Mouse (Mus musculus): ENCODE measurements around the gene Gldn.

Gldn gene

DNA sequence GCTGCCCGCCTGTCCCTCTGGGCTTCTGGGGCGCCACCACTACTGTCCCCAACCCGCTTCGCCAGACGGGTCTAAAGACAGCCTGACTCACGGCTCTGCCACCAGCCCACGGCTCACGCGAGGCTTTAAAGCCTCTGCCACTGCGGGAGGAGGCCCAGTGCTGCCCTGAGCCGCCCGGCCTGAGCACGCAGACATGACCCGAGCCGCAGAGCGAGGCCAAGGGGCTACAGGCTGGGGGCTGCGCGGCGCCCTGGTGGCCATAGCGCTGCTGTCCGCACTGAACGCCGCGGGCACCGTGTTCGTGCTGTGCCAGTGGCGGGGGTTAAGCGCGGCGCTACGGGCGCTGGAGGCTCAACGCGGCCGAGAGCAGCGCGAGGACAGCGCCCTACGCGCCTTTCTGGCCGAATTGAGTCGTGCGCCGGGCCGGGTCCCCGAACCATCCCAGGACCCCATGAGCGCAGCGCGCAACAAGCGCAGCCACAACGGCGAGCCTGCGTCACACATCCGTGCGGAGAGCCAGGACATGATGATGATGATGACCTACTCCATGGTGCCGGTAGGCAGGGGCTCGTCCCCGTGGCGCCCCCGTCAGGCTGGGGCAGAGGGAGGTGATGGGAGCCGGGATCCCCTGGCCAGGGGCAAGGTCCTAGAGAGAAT is at the start of gene Gldn:
Gene Gldn (plus strand): TSS at position 156 of the 657 bp plus-strand sequence.
- in situ Hi-C loops (cut with MboI; ENCODE audit: low sequenced_read_pairs), result no loop called here

DNA sequence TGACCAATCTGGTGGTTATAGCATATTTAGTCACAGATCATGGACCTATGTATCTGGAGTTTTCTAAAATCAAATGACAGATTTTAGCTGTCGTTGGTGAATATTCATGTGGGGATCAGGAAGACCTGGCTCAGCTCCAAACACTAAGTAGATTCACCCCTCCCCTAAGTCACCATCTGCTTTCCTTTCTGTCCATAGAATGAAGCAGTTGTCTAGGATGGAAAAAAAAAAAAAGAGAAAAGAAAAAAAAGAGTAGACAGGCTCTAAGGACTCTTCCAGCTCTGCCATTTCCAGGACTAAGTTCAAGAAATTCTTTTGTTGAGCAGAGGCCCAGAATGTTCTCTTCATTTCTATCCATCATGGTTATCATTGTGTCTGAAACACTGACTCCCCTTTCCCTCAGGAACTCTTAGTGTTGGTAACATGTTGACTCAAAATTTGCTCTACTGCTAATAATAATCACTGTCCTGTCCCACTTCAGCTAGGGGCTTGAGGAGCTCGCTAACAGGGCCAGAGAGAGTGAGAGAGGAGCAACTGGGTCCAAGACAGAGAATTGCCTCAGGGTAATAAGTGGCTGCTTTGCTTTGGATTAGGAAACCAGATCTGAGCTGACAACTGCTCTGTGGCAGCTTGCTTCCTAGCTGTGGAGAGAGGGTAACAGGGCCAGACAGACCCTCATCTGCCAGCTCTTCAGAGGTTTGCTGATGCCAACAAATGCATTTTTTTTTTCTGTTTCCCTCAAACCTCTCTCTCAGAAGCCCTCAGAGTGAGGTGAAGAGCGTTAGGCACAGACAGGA is 41.2 kb upstream of the Gldn start:
- in situ Hi-C loops (cut with MboI; ENCODE audit: low sequenced_read_pairs), result no loop called here

DNA sequence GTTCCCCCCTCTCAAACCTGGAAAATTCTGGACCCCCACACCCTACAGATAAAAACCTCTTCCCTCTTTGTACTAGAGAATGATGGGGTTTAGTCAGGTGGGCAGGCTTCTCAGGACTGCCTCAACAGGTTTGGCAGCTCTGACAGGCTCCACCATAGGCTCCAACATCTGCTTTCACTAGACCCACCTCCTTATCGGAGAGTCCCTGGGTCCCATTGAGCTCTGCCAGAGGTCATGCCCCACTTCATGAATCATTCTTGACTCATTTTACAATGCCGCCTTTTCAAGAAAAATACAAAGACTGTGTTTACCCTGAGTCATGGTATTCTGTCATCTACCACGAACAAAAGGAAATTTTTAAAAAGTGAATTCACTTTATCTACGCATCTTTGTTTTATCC is 21.5 kb upstream of the Gldn start:
- in situ Hi-C loops (cut with MboI; ENCODE audit: low sequenced_read_pairs), result no loop called here

DNA sequence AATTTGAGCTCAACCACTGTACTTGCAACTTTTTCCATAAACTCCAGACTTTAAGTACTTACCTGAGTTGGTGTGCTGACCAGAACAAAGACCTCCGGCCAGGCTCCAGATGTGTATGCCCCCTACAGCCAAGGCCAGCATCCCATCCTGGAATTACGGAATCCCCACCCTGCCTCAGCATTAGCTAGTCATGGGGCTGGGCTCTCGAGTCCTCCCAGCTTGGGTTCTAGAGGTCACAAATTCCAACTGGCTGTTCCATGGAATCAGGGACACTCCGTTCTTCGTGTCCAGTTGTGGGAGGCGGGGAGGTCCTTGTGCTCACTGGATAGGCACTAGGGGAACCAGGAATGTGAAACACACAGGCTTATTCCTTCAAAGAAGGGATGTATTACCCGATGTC is 18.3 kb upstream of the Gldn start, which contains the start of gene Cyp19a1:
Gene Cyp19a1 (minus strand): TSS at position 101 of the 400 bp plus-strand sequence.
- in situ Hi-C loops (cut with MboI; ENCODE audit: low sequenced_read_pairs), result no loop called here

DNA sequence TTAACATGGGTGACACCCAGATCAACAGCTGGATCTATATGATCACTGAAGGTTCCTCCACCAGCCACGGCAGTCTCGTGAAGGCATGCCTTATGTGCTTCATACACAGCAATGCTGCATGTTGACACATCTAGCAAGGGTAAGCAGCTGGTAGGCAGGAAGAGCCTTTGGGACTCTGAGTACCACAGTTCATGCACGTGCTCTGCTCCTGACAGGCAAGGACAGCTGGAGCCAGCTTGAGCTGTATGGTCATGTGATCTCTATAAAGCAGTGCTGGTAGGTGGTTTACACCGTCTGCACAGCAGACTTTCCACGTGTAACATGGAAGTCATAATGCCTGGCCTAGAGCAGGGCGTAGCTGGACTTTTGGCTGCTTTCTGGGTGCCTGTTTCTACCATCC is 16.3 kb upstream of the Gldn start:
- in situ Hi-C loops (cut with MboI; ENCODE audit: low sequenced_read_pairs), result no loop called here

DNA sequence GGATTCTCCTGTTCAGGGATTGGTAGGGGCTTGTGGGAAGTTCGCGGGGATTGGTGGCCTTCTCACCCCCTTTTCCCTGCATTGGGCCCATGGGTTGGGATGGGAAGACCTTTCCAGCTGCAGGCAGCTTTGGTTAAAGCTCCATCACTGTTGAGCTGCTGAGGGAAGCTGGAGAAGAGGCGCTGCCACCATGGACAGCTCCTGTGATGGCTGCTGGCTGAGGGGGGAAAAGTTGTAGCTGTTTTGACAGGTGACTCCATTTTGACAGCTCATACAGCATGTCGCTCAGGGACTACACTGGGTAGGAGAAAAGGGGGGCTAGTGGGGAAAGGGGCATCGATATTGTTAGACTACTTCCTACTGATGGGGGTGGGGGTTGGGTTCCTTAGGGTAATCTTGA is 15.4 kb upstream of the Gldn start:
- in situ Hi-C loops (cut with MboI; ENCODE audit: low sequenced_read_pairs), result no loop called here

DNA sequence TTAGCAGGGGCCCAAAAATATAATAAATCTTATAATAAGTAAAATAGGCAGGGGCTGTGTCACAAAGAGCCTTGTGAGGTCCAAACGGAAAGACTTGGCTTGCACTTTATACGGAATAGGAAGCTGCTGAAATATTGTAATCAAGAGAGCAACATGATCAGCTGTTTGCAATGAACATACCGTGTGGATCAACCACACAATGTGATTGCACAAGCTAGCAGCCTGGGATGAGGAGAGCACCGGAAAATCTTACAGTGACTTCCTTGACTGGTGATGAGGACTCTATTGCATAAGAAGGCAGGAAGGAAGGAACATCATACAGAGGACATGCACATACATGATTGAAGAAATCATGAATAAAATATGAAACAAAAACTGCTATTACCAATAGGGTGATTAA is 11.0 kb upstream of the Gldn start:
- in situ Hi-C loops (cut with MboI; ENCODE audit: low sequenced_read_pairs), result no loop called here

DNA sequence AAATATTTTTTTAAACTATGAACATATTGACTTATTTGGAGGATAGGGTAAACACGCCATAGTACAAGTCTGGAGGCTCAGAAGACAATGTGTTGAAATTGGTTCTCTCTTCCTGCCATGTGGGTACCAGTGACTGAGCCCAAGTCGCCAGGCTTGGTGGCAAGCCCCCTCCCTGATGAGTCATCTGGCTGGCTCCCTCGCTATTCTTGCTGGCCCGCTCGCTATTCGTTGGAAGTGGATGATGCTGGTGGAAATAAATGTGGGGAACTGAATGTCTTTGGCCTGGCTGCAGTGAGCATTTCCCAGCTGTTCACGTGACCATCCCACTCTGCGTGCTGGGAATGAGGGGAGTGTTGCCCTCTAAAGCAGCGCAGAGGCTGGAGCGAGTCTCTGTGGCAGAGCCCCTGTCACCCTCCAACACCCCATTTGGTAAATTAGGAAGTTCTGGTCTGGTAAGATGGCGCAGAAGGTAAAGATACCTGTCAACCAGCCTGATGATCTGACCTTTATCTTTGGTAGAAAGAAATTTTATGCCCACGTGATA is 7.2 kb upstream of the Gldn start:
- in situ Hi-C loops (cut with MboI; ENCODE audit: low sequenced_read_pairs), result no loop called here

DNA sequence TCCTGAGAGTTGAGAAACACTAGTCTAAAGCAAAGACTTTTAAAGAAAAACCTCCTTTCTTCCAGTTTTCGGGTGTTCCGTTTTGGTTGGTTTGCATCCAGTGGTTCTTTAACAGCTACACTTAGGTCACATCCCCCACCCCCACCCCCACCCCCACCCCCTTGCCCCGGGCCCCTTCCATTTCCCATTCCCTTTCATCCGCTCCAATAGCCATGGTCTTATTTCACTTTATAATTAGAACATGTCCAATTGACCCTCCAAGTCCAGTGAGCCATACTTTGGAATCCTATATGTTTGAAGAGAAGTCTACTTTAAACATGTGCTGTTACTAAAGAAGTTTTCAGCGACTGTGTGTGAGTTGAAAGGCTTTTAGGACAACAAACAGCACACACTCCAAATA is 1.5 kb downstream of the Gldn start:
- in situ Hi-C loops (cut with MboI; ENCODE audit: low sequenced_read_pairs), result no loop called here

DNA sequence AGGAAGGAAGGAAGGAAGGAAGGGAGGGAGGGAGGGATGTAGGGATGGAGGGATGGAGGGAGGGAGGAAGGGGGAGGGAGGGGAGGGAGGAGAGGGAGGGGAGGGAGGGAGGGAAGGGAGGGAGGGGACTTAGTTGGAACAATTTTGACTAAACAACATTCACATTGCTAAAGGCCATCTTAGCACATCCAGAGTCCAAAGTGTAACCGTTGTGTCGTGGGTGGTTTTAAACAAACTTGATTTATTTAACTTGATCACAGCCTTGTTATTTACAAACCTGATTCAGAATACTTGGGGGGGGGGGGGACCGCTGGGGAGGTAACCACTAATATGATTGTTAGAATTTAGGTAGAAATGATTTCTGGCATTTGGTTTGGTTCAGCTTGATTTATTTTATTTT is 13.1 kb downstream of the Gldn start:
- in situ Hi-C loops (cut with MboI; ENCODE audit: low sequenced_read_pairs), result no loop called here

DNA sequence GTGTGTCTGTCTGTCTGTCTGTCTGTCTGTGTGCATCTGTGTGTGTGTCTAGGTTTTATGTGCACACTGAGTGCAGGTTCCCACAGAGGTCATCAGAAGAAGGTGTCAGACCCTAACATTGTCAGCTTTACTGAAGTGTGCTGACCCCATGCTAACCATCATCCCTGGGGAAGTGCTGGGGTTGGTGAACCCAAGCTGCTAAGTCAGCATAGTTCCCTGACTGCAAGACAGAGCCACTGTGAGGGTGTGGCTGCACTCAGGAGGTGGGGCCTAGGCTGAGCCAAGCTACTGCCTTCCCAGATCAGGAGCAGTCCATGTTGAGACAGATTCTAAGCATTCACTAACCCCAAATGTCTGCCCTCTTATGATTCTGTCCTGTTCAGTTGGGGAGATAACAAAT is 13.5 kb downstream of the Gldn start:
- in situ Hi-C loops (cut with MboI; ENCODE audit: low sequenced_read_pairs), result loop anchor here (25.0 kb wide), 1 partner anchor 312 kb away; the partner anchor contains the start of gene Elmod1

DNA sequence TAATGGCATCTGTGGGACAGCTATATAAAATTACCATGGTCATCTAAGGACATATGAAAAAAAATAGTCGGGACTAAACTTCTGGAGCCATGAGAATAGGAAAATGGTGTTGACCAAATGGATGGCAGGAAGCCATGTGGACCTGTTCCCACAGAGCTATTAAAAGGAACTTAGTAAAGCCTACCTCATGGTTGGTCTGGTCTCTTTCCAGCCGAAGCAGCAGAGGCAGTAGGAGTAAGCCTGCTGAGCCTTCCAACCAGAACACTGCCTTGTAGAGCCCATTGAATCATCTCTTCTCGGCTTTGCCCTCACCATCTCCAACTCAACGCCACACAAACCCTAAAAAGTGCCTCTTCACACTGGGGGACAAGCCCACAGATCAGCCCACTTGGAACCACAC is 15.0 kb downstream of the Gldn start:
- in situ Hi-C loops (cut with MboI; ENCODE audit: low sequenced_read_pairs), result loop anchor here (25.0 kb wide), 1 partner anchor 314 kb away; the partner anchor contains the start of gene Elmod1

DNA sequence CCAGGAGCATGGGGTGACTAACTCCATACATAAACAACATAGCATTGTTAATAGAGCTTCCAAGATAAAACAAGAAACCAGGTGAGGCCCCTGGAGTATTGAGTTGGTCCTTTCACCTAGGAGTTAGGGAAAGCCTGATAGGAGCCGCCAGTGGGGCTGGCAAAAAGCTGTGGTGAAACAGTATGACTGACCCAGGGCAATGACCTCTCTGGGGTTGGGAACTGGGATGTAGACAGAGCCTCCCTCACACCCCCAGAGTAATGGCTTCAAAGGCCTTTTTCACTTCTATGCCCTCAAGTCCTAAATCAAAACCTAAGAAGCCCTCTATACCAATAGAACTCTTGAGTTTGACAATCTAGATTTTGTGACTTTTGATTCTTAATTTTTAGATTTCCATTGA is 21.9 kb downstream of the Gldn start:
- in situ Hi-C loops (cut with MboI; ENCODE audit: low sequenced_read_pairs), result loop anchor here (25.0 kb wide), 1 partner anchor 321 kb away; the partner anchor contains the start of gene Elmod1

DNA sequence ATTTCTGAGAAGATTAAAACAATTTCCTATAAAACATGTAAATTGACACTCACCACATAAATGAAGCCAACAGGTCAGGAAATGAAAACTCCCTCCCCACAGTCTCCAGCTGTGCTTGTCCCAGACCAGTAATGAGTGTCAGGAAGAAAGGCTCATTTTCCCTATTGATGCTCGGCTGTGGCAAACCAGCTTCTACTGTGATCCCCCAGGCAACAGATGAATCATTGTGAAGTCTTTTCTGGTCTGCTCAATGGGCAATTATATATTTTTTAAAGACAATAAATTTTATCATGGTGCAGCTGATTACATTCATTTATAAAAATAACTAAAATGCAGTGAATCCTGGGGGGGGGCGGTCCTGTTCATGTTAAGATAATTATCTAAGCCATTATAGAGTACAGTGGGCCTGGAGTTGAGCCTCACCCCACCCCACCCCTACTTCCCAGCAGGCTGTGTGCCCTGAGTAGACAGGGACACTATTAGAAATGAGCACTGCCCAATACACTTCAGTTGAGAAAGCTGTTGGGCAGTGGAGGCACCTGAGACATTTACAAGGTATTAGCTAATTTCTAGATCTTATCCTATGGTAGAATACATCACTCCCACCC is 22.6 kb downstream of the Gldn start:
- in situ Hi-C loops (cut with MboI; ENCODE audit: low sequenced_read_pairs), result loop anchor here (25.0 kb wide), 1 partner anchor 322 kb away; the partner anchor contains the start of gene Elmod1

DNA sequence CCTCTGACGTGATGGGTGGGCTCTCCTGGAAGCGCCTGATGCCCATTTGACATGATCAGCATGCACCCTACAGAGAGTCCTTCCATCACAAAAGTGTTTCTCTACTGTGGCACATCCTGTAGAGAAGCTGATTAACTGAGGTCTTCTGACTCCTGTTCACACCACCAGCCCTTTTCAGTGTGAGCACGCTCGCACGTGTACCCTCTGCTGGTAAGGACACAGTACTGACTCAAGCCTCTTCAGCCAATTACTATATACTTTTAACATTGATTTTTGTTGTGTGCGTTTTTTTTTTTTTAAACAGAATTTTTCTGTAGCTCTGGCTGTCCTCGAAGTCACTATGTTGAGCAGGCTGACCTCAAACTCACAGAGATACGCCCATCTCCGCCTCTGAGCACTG is 30.1 kb downstream of the Gldn start:
- in situ Hi-C loops (cut with MboI; ENCODE audit: low sequenced_read_pairs), result loop anchor here (25.0 kb wide), 1 partner anchor 329 kb away; the partner anchor contains the start of gene Elmod1

DNA sequence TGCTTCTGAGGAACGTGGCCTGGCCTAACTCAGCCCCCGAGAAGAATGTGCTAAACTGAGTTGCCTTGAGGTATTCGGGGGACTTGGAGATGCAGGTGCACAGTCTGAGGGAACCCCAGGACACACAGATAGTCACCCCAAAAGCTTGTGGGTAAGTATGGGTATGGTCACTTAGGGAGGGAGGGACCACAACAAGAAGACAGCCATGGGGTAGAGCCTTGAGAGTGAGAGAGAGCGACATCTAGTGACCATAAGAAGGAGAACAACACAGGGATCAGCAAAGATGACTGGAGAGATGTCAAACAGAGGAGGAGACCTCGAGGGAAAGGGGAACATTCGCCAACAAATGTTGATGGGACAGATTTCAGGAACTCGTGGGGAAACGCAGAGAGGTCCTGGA is 37.2 kb downstream of the Gldn start:
- in situ Hi-C loops (cut with MboI; ENCODE audit: low sequenced_read_pairs), result loop anchor here (10.0 to 25.0 kb wide), 2 partner anchors 139 to 336 kb away; partner anchors contain the start of gene Elmod1

DNA sequence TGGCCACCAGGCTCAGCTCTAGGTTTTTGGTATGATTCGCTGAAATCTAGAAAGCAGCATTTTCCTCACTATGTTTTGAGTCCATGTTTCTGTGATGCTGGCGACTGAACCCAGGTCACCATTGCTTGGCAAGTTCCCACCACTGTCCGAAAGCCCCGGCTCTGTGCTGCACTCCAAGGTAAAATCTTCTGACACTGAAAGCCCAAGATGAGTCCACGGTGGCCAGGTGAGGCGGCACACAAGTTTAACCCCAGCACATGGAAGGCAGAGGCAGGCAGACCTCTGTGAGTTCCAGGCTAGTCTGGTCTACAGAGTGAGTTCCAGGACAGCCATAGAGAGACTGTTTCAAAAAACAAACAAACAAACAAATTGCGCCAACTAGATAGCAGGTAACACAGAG is 42.9 kb downstream of the Gldn start:
- in situ Hi-C loops (cut with MboI; ENCODE audit: low sequenced_read_pairs), result loop anchor here (10.0 kb wide), 1 partner anchor 144 kb away; no protein-coding TSS in a partner anchor

DNA sequence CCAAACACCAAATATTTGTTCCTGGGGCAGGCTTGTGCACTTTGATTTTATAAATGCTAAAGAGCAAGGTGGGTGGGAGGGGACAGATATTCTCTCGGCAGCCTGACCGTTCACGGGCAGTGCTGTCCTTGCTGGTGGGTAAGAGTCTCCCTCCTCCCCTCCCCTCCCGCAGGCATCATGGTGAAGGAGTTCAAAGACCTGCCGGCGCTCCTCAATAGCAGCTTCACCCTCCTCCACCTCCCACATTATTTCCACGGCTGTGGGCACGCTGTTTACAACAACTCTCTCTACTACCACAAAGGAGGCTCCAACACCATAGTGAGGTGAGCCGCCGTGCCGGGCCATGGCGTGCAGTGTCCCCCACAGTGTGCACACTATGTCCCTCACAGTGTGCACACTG is 49.3 kb downstream of the Gldn start:
- in situ Hi-C loops (cut with MboI; ENCODE audit: low sequenced_read_pairs), result no loop called here

DNA sequence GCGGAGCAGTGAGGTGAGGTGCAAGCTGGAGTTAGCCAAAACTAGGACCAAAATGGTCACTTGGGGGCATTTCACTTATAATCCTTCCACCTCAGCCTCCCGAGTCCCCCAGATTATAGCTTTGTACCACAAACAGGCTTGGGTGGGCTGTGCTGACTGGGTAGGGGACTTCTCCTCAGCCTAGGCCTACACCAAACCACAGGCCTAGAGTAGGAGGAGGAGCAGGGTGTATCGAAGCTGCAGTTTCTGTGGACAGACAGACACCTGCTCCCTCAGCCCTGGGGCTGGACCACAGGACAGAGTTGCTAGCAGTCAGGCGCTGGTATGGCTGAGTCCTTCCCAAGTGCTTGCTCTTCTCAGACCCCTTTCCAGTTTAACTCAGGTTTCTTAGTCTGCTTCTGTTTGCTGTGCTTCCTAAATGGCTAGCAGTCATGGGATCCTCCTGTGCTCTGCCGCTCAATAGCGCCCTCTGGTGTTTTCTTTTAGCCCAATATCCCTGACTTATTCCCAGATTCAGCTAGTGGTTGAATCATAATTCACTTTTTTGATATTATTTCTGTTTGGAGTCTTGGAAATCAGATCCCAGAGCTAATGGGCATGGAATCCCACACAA is 50.4 kb downstream of the Gldn start:
- in situ Hi-C loops (cut with MboI; ENCODE audit: low sequenced_read_pairs), result no loop called here

DNA sequence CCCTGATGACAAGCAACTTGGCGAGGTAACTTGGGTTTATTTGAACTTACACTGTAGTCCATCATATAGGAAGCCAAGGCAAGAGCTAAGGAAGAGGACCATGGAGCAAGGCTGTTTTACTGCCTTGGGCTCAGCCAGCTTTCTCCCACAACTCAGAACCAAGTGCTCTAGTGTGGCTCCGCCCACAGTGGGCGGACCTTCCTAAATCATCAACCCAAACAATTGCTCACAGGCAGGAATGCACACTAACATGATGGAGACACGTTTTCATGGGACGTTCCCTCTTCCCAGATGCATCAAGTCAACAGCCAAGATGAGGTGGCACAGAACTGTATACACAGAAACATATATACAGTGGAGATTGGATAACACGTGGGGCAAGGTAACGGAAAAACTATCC is 55.7 kb downstream of the Gldn start:
- in situ Hi-C loops (cut with MboI; ENCODE audit: low sequenced_read_pairs), result no loop called here

DNA sequence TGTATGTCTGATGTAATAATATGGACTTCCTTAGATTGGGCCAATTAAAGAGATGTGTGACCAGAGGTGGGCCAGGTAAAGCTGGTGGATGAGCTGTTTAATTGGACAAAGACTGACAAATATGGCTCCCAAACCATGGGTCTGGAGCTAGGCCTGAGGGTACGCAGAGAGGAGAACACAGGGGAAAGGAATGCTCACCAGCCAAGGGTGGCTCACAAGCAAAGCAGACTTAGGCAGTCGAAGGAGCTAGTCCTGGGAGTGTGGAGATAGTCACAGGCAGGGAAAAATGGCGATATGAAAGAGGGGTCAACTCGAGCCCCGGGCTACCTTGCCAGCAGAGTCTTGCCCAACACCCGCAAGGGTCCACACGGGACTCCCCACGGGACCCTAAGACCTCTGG is 70.5 kb downstream of the Gldn start:
- in situ Hi-C loops (cut with MboI; ENCODE audit: low sequenced_read_pairs), result no loop called here
